Mouse (Mus musculus): ENCODE results near the gene Tbxa2r.
A peak's percentile ranks its signal among the peaks of the same experiment; 100 is the strongest.

Gene Tbxa2r

GRCm38 (mm10) chr10:81299585-81300351, 28.8 kb upstream of the Tbxa2r start:
- no peak for DNase-seq (ENCODE audit: low spot score in 2 of 2)

- no peak for DNase-seq (ENCODE audit: low spot score in 2 of 2)
These were observed 28.1 kb upstream of the Tbxa2r start for GRCm38 (mm10) chr10:81300352-81300907.

GRCm38 (mm10) chr10:81301321-81301720, 27.2 kb upstream of the Tbxa2r start:
- DNase-seq (ENCODE audit: low spot score in 2 of 2), result no peak

GRCm38 (mm10) chr10:81302288-81302687, 26.2 kb upstream of the Tbxa2r start:
- DNase-seq (ENCODE audit: low spot score in 2 of 2), result no peak

- DNase-seq (ENCODE audit: low spot score in 2 of 2), result no peak
These were observed 25.7 kb upstream of the Tbxa2r start for GRCm38 (mm10) chr10:81302781-81303218.

- no peak for DNase-seq (ENCODE audit: low spot score in 2 of 2)
These were observed 25.3 kb upstream of the Tbxa2r start for GRCm38 (mm10) chr10:81303258-81303657.

GRCm38 (mm10) chr10:81303761-81304160, 24.8 kb upstream of the Tbxa2r start:
- no peak for DNase-seq (ENCODE audit: low spot score in 2 of 2)

- no peak for DNase-seq (ENCODE audit: low spot score in 2 of 2)
These were observed 23.8 kb upstream of the Tbxa2r start for GRCm38 (mm10) chr10:81304597-81305238.

GRCm38 (mm10) chr10:81305663-81306062, 22.9 kb upstream of the Tbxa2r start:
- no peak for DNase-seq (ENCODE audit: low spot score in 2 of 2)

GRCm38 (mm10) chr10:81306173-81306668, 22.3 kb upstream of the Tbxa2r start:
- DNase-seq (ENCODE audit: low spot score in 2 of 2), result no peak

GRCm38 (mm10) chr10:81306837-81307682, 21.5 kb upstream of the Tbxa2r start:
- DNase-seq (ENCODE audit: low spot score in 2 of 2), result no peak

GRCm38 (mm10) chr10:81309571-81309970, 19.0 kb upstream of the Tbxa2r start:
- no peak for DNase-seq (ENCODE audit: low spot score in 2 of 2)

- DNase-seq (ENCODE audit: low spot score in 2 of 2), result no peak
These were observed 14.9 kb upstream of the Tbxa2r start for GRCm38 (mm10) chr10:81313581-81313980.

GRCm38 (mm10) chr10:81314201-81314600, 14.3 kb upstream of the Tbxa2r start:
- DNase-seq (ENCODE audit: low spot score in 2 of 2), result no peak

- DNase-seq (ENCODE audit: low spot score in 2 of 2), result no peak
These were observed 12.9 kb upstream of the Tbxa2r start for GRCm38 (mm10) chr10:81315587-81315986.

GRCm38 (mm10) chr10:81316338-81317060, 12.0 kb upstream of the Tbxa2r start:
- DNase-seq (ENCODE audit: low spot score in 2 of 2), result no peak

GRCm38 (mm10) chr10:81317273-81317672, 11.3 kb upstream of the Tbxa2r start:
- DNase-seq (ENCODE audit: low spot score in 2 of 2), result peak in 1 of 2 experiments; percentile 62

- no peak for DNase-seq (ENCODE audit: low spot score in 2 of 2)
These were observed 9.8 kb upstream of the Tbxa2r start for GRCm38 (mm10) chr10:81318589-81319329.

- no peak for DNase-seq (ENCODE audit: low spot score in 2 of 2)
These were observed 9.2 kb upstream of the Tbxa2r start for GRCm38 (mm10) chr10:81319330-81319699.
